Mouse (Mus musculus): ENCODE measurements around the gene Mrpl23.

The Mrpl23 gene

DNA sequence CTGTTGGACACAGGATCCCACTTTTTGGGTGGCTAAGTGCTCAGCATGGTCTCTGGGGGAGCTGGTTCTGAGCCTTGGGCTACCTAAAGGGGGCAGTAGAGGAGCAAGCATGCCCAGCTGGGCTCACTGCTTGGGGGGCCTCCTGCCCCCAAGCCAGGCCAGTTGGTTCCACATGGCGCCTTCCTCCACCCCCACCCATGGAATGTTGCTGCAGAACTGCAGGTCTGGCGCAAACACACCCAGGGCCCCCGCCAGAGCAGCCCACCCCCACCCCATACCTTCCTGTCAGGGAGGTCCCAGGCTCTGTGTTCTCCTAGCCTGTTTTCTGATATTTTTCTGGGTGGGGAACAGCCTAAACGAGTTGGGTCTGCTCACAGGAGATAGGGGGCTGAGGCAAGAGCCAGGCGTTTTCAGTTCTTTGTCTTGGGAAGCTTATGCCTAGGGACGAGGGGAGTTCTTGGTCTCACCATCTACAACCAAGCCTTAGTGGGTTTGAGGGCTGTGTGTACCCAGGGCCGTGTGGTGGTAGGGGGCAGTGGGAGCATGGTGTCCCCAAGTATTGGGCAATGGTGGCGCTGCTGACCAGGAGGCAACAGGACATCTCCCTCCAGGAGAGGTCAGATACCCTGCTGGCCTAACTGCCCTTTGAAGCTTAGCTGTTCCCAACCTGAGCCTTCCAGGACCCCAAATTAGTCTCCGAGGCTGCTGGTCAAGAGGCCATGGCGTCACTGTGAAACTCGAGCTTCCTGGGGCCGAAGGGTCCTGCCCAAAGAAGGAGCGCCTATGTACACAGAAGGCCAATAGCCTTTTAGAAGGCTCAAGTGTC, 20.3 kb downstream of the Mrpl23 start:
- no peak for DNase-seq (ENCODE audit: inconsistent ontology term)

DNA sequence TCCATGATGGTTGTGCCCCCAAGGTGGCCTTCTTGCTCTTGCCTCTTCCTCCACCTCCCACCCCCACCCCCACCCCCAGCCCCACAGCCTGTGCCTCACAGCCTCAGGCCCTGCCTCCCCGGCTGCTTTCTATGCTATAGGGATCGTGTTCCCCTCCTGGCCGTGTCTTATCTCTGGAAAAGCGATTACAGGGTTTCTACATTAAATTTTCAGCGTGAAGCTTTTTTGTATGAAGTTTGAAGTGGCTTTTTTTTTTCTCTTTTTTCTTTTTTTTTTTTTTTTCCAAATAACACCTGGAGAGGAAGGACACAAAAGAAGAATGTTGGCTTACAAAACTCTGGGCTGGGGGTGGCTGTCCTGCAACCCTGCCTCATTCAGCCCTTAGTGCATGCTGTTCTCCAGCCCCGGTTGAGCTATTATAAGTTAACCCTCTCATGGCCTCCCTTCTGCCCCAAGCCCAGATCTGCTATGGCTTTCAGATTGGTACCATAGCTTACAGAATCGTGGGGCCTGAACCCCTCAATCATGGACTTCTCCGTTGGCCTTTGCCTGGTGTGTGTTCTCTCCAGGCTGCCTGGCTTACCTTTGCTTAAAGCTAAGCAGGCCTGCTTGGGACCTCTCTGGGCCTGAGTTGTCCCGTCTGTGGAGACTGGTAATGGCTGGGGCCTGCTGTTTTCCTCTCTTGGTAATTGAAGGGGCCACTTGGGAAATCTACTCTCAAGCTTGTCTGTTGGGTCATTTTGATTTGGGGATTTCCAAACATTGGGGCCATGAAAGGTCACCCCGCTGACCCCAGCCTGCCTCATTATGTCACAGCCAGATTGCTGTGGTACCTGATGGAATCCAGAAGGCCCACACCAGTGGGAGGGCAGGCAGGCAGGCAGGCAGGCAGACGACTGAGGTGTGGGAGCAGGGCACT, 21.2 kb downstream of the Mrpl23 start:
- DNase-seq (ENCODE audit: inconsistent ontology term): no peak

- no peak for DNase-seq (ENCODE audit: inconsistent ontology term)
These were observed 22.1 kb downstream of the Mrpl23 start for GRCm38 (mm10) chr7:142554625-142555024.

DNA sequence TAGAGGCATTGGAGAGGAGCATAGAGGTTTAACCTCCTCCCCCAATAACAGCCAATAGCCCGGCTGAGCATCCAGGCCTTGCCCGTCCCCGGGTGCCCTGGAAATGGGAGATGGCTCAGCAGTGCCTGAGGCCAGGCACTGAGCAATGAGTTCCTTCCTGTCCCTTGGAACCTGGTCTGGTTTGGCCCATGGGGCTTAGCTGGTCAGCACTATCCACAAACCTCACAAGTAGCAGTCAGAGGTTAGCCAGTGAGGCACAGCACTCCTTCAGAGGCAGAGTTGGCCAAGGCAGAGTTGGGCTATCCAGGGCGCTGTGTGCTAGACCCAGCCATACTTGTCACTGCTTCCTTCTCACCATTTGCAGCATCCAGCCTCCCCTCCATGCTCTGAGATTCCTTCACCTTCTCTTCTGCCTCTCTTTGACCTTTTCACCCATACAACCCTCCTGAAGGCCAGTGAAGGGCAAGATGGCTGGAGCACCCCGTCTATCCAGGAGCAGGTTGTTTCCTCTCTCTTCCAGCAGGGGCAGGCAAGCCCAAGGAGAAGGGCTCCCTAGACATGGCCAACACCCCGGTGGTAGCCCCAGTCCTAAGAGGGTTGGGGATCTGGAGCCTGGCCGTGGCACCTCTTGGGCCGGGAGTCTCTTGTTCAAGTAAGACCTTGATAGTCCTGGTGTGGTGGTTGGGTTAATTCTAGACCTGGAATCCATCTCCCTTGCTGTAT, 23.0 kb downstream of the Mrpl23 start:
- DNase-seq (ENCODE audit: inconsistent ontology term): no peak

DNA sequence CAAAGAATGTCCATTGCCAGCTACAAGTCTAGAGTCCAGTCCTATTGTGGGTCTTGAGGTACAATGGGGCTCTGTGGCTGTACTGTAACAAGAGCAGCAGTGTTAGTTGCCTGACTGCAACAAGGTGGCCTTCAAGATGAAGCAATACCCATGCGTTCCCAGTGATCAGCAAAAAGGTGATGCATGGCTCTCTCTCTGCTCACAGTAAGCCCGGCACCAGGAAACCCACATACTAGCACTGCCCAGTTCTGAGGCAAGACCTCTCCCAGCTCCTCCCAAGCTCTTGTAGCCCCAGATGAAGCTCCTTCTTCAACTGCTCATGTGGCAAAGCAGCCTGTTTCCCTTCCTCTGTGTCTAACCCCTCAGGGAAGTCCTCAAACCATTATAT, 23.6 kb downstream of the Mrpl23 start:
- DNase-seq (ENCODE audit: inconsistent ontology term): no peak

- DNase-seq (ENCODE audit: inconsistent ontology term): no peak
These were observed 25.2 kb downstream of the Mrpl23 start for GRCm38 (mm10) chr7:142557696-142558095.

DNA sequence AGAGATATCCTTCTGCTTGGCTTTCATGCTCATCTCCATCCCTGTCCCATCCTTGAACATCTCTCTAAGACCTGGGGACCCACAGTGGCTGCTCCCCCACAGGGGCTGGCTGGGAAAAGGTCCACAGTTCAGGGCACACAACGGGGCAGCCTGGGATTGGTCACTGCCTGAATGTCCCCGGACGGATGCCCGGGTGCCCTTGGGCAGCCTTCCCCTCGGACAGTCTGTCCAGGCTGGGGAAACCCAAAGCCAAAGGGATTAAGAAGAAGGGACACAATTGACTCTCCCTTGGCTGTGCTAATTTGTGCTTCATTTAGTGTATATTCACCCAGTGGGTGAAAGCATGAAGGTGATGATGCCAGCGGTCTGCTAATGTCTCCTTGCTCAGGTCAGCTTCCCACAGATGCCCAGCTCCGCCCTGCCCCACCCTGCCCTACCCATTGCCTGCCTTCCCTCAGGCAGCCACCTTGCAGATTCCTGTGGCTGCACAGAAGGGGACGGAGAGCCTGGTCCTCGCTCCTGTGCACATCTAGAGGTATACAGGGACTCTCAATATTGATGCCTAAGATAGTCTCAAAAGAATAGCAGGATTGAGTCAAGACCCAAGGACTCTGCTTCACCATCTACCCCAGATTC, 26.1 kb downstream of the Mrpl23 start:
- DNase-seq (ENCODE audit: inconsistent ontology term): no peak

DNA sequence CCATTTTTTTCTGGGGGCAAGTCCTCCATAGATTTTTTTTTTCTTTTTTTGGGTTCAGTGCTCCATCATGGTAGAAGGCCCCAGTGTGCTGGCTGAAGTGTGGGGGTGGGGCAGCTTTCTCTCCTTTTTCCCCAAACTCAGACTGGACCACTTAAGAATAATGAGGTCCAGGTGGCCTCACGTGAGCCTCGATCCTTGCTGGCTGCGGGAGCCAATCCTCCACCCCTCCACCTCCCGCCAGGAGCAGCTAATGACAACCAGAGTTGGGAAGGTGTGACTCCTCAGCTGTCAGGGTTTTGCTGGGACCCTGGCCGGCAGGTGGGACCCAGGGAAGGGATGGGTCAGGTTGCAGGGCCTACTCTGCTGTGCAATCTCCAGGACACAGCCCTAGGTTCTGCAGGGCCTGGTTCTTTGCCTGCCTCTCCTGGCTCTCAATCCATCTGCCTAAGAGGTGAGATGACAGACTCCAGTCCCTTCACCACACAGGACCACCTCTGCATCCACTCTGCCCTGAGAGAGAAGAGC, 27.2 kb downstream of the Mrpl23 start:
- no peak for DNase-seq (ENCODE audit: inconsistent ontology term)

- no peak for DNase-seq (ENCODE audit: inconsistent ontology term)
These were observed 28.7 kb downstream of the Mrpl23 start for GRCm38 (mm10) chr7:142560942-142561855.

- DNase-seq (ENCODE audit: inconsistent ontology term): no peak
These were observed 29.4 kb downstream of the Mrpl23 start for GRCm38 (mm10) chr7:142561856-142562404.

- no peak for DNase-seq (ENCODE audit: inconsistent ontology term)
These were observed 30.7 kb downstream of the Mrpl23 start for GRCm38 (mm10) chr7:142563168-142563567.

DNA sequence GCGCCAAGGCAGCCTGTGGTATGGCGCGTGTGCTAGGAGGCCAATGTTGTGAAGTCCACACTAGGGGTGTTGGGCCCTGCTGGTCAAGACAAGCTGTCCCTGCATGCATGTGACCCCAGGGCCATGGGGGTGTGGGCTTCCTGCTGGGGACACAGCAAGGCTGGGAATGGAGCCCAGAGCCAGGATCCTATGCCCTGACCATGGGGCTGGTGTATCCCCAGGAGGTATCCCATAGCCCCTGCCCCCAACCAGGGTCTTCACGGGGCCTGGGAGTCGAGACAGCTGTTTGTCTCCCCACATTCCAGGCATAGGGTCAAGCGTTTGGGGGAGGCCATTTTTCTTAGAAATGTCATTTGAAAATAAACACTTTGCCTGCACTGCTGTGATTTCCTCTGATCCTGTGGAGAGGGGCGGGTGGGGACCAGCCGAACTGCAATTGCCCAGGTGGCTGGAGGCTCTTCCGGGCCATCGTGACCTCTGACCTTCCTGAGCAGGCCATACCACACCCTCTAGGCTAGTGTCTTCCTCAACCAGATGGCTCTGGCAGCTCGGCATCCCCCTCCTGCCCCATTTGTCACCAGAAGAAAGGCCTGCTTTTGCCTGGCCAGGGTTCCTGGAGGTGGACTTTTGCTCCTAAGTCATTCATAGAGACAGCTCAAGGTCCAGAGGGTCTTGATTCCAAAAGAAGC, 32.6 kb downstream of the Mrpl23 start:
- DNase-seq (ENCODE audit: inconsistent ontology term): no peak

- DNase-seq (ENCODE audit: inconsistent ontology term): no peak
These were observed 34.0 kb downstream of the Mrpl23 start for GRCm38 (mm10) chr7:142566512-142566911.

GRCm38 (mm10) chr7:142568985-142569384, 36.5 kb downstream of the Mrpl23 start:
- DNase-seq (ENCODE audit: inconsistent ontology term): no peak

- DNase-seq (ENCODE audit: inconsistent ontology term): no peak
These were observed 38.1 kb downstream of the Mrpl23 start for GRCm38 (mm10) chr7:142570565-142570964.

DNA sequence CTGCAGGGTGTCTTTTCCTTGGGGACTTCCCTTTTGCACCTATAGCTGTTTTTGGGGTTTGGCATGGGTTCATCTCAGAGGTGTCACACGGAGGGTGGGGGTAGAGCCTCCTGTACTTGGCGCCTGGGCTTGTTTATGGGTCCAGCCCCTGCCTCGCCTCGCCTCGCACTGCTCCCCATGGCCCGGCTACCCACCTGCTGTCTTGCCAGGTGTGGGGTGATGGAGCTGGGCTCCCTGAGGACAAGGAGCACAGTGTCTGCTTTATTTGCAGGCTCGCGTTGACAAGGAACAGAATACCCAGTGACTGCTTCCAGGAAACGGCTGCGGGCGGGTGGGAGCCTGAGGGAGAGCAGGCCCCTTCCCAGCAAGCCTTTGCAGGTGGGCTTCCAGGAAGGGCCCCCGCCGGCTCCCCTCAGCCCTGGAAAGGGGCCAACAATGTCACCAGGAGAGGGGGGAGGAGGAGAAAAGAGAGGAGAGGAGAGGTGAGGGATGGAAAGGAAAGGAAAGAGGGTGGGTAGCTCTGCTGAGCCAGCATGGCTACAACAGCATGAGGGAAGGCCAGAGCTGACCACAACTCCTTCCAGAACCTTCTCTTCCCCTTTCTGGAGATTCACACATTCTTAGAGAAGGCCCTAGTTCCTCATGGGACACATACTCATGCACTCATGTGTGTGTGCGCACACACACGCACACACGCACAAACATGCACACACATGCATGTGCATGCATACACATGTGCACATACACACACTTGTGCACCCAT, 39.2 kb downstream of the Mrpl23 start:
- no peak for DNase-seq (ENCODE audit: inconsistent ontology term)

- no peak for DNase-seq (ENCODE audit: inconsistent ontology term)
These were observed 39.9 kb downstream of the Mrpl23 start for GRCm38 (mm10) chr7:142572343-142572742.

GRCm38 (mm10) chr7:142572992-142573391, 40.5 kb downstream of the Mrpl23 start:
- DNase-seq (ENCODE audit: inconsistent ontology term): no peak

Measured in Muller cell, postnatal 12 days (primary cell).